Mouse (Mus musculus) lung, embryonic 14.5 days (tissue): ENCODE data around the gene Eef2k. TPM values are rescaled to one million over a fixed set of nuclear protein-coding genes. Genes with fewer than 3 reads are reported as not detected.
A peak's percentile ranks its signal among the peaks of the same experiment; 100 is the strongest.

Source experiments
- ATAC-seq: fragments of 200-750 bp; cut with Nextera tagmentation; 2 replicates; pipeline ENCODE4 v1.8.0; 2017; ENCODE audit warnings: mild to moderate bottlenecking, moderate TSS enrichment, moderate library complexity; ENCODE audit not compliant: insufficient read depth
- DNase-seq: peaks from one replicate; pipeline ENCODE4 v3.0.0-alpha.2; 2015
- H3K27ac ChIP-seq: fragments of 300-500 bp; sonication (generic); 2 replicates; pipeline ENCODE4 v1.5.1; 2014; ENCODE audit warnings: low read depth, mild to moderate bottlenecking, moderate library complexity
- H3K27me3 ChIP-seq: fragments of 300-500 bp; sonication (generic); 2 replicates; pipeline ENCODE4 v1.6.1; 2014; ENCODE audit warnings: low read length, control low read depth; ENCODE audit not compliant: insufficient read depth
- H3K36me3 ChIP-seq: fragments of 300-500 bp; sonication (generic); 2 replicates; pipeline ENCODE4 v1.6.1; 2014; ENCODE audit warnings: control low read depth; ENCODE audit not compliant: insufficient read depth
- H3K4me1 ChIP-seq: fragments of 300-500 bp; sonication (generic); 2 replicates; pipeline ENCODE4 v1.6.1; 2014; ENCODE audit warnings: antibody characterized with exemption, control low read depth; ENCODE audit not compliant: insufficient read depth
- H3K4me2 ChIP-seq: fragments of 300-500 bp; sonication (generic); 2 replicates; pipeline ENCODE4 v1.6.1; 2014; ENCODE audit warnings: mild to moderate bottlenecking
- H3K4me3 ChIP-seq: fragments of 300-500 bp; sonication (generic); 2 replicates; pipeline ENCODE4 v1.5.1; 2014; ENCODE audit warnings: low read depth, low read length
- H3K9ac ChIP-seq: fragments of 300-500 bp; sonication (generic); 2 replicates; pipeline ENCODE4 v1.6.1; 2014
- H3K9me3 ChIP-seq: fragments of 300-500 bp; sonication (generic); 2 replicates; pipeline ENCODE4 v1.6.1; 2016; ENCODE audit warnings: low read depth, low read length, control low read depth
- CTCF ChIP-seq: IDR thresholded peaks from 2 replicates; pipeline ENCODE4 v1.5.1; 2016; ENCODE audit warnings: antibody characterized with exemption, low read depth
- WGBS: fragments of 180-500 bp; shearing (Covaris S2); extraction: QIAGEN DNeasy Blood & Tissue Kit; methylation state at CpG from one replicate; pipeline ENCODE4 v1.1.7; 2014; 5-methylcytosine and 5-hydroxymethylcytosine counted together
- polyA plus RNA-seq: library from polyadenylated mRNA; unstranded; fragments of >200 nt; fragmentation: Nextera tagmentation; extraction: Ambion mirVana; gene quantifications from 2 replicates; pipeline ENCODE4 v1.2.1, GENCODE M21; 2014

The Eef2k gene
- polyA plus RNA-seq, 1 experiment from 2014 or later, result 11.2 TPM

GRCm38 (mm10) chr7:120844689-120845088 lies 2.1 kb downstream of the Eef2k start:
- 31% methylated on average over 9 of the region's 9 CpGs for WGBS
- ATAC-seq (no peak), DNase-seq (no peak)
- Histone ChIP-seq H3K4me3 (peak overlapping the region; percentile 76), H3K4me1 (0 out of 2 replicates have a peak, but pooled peaks cover 3% of the 10 kb centered on the region), H3K27ac (no peak overlapping the region), H3K9me3 (no peaks in the 10 kb centered on the region), H3K4me2 (peak overlapping the region; percentile 85), H3K27me3 (no peaks in the 10 kb centered on the region), H3K36me3 (no peaks in the 10 kb centered on the region), H3K9ac (peak overlapping the region; percentile 85)
- TF ChIP-seq CTCF, result no peak

- no peak for TF ChIP-seq CTCF
- Histone ChIP-seq H3K27ac (no peak overlapping the region), H3K4me3 (no peak overlapping the region), H3K9ac (no peak overlapping the region), H3K9me3 (no peaks in the 10 kb centered on the region), H3K4me1 (0 out of 2 replicates have a peak, but pooled peaks cover 1% of the 10 kb centered on the region), H3K27me3 (no peaks in the 10 kb centered on the region), H3K4me2 (no peak overlapping the region), H3K36me3 (no peaks in the 10 kb centered on the region)
- ATAC-seq (no peak), DNase-seq (no peak)
- WGBS, result 63% methylated on average over 3 of the region's 3 CpGs
Observed at GRCm38 (mm10) chr7:120848831-120849512, 6.3 kb downstream of the Eef2k start.

GRCm38 (mm10) chr7:120850165-120850564 lies 7.5 kb downstream of the Eef2k start:
- Histone ChIP-seq H3K4me1 (no peaks in the 10 kb centered on the region), H3K36me3 (0 out of 2 replicates have a peak, but pooled peaks cover 2% of the 10 kb centered on the region), H3K4me2 (no peak overlapping the region), H3K9me3 (no peaks in the 10 kb centered on the region), H3K27me3 (no peaks in the 10 kb centered on the region), H3K27ac (no peak overlapping the region), H3K4me3 (no peak overlapping the region), H3K9ac (no peak overlapping the region)
- no peak for TF ChIP-seq CTCF
- WGBS, result 90% methylated on average over 3 of the region's 3 CpGs
- DNase-seq (no peak), ATAC-seq (no peak)

- Histone ChIP-seq H3K9ac (no peak overlapping the region), H3K4me2 (no peak overlapping the region), H3K27ac (no peak overlapping the region), H3K36me3 (0 out of 2 replicates have a peak, but pooled peaks cover 7% of the 10 kb centered on the region), H3K27me3 (no peaks in the 10 kb centered on the region), H3K4me3 (no peak overlapping the region), H3K9me3 (no peaks in the 10 kb centered on the region), H3K4me1 (peaks cover 7% of the 10 kb centered on the region; the same call in 1 of the 2 replicates)
- no peak for DNase-seq
- no peak for ATAC-seq
- no peak for TF ChIP-seq CTCF
- WGBS, result 82% methylated on average over 11 of the region's 11 CpGs
Observed at GRCm38 (mm10) chr7:120859854-120860253, 17.2 kb downstream of the Eef2k start.

GRCm38 (mm10) chr7:120860799-120861487 lies 18.3 kb downstream of the Eef2k start:
- H3K4me2 ChIP-seq, result no peak overlapping the region
- peaks cover 7% of the 10 kb centered on the region; the same call in 1 of the 2 replicates for H3K4me1 ChIP-seq
- no peak for ATAC-seq
- H3K9me3 ChIP-seq, result no peaks in the 10 kb centered on the region
- H3K9ac ChIP-seq, result no peak overlapping the region
- no peak overlapping the region for H3K4me3 ChIP-seq
- H3K27me3 ChIP-seq, result no peaks in the 10 kb centered on the region
- DNase-seq, result no peak
- 0 out of 2 replicates have a peak, but pooled peaks cover 4% of the 10 kb centered on the region for H3K36me3 ChIP-seq
- H3K27ac ChIP-seq, result no peak overlapping the region
- TF ChIP-seq CTCF, result no peak
- 37% methylated on average over 10 of the region's 10 CpGs for WGBS

GRCm38 (mm10) chr7:120861488-120862047 lies 18.9 kb downstream of the Eef2k start:
- no peak overlapping the region for H3K4me2 ChIP-seq
- TF ChIP-seq CTCF, result no peak
- peaks cover 7% of the 10 kb centered on the region; the same call in 1 of the 2 replicates for H3K4me1 ChIP-seq
- 32% methylated on average over 2 of the region's 2 CpGs for WGBS
- ATAC-seq (no peak), DNase-seq (no peak)
- H3K27ac ChIP-seq, result no peak overlapping the region
- H3K36me3 ChIP-seq, result 0 out of 2 replicates have a peak, but pooled peaks cover 4% of the 10 kb centered on the region
- H3K9me3 ChIP-seq, result no peaks in the 10 kb centered on the region
- H3K9ac ChIP-seq, result no peak overlapping the region
- H3K27me3 ChIP-seq, result no peaks in the 10 kb centered on the region
- H3K4me3 ChIP-seq, result no peak overlapping the region

GRCm38 (mm10) chr7:120862196-120862595 lies 19.6 kb downstream of the Eef2k start:
- no peaks in the 10 kb centered on the region for H3K9me3 ChIP-seq
- no peaks in the 10 kb centered on the region for H3K27me3 ChIP-seq
- WGBS, result 34% methylated on average over 3 of the region's 3 CpGs
- DNase-seq (no peak), ATAC-seq (no peak)
- no peak overlapping the region for H3K27ac ChIP-seq
- H3K4me1 ChIP-seq, result peaks cover 7% of the 10 kb centered on the region; the same call in 1 of the 2 replicates
- H3K9ac ChIP-seq, result no peak overlapping the region
- 0 out of 2 replicates have a peak, but pooled peaks cover 4% of the 10 kb centered on the region for H3K36me3 ChIP-seq
- no peak overlapping the region for H3K4me3 ChIP-seq
- no peak for TF ChIP-seq CTCF
- no peak overlapping the region for H3K4me2 ChIP-seq
